Mouse (Mus musculus): ENCODE results near the gene Cpne2.

DNA sequence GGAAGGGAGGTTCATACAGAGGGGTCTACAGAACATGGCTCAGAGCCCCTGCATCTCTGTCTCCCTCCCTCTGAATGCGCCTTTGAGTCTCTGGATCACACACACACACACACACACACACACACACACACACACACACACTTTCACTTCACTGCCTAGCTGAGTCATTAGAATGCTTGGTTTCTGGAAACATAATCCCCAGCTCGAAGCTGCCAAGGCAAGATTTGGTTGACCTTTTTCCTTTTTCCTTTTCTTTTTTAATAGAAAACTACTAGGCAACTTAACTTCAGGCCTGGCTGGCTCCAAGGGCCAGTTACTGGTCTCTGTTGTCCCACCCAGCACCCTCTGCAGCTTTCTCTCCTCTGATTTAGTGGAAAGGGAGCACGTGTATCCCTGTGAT lies 16.0 kb upstream of the Cpne2 start:
- TF ChIP-seq ZC3H11A (IDR thresholded peaks at IDR 0.05; ENCODE audit: borderline replicate concordance, low read depth, low read length): no peak
- TF ChIP-seq ZNF384 (IDR thresholded peaks at IDR 0.05; ENCODE audit: low read depth, low read length): no peak
- TF ChIP-seq MAFK (IDR thresholded peaks at IDR 0.05; ENCODE audit: insufficient read depth, low read depth, low read length): no peak

Data from ES-E14 (cell line).